Mouse (Mus musculus) subcutaneous adipose tissue, adult 2 months (tissue): ENCODE measurements around the gene Aimp1. TPM values are rescaled to one million over a fixed set of nuclear protein-coding genes. Genes with fewer than 3 reads are reported as not detected.

ENCODE experiments used
- polyA plus RNA-seq: library from polyadenylated mRNA; depleted of rRNA; stranded (reverse); fragments of >200 nt; gene quantifications from 2 replicates; pipeline ENCODE4 v1.2.3, GENCODE M21; 2012; ENCODE audit warnings: low replicate concordance; rRNA removed

The Aimp1 gene
- 12.2 and 17.9 TPM in 2 replicates for polyA plus RNA-seq

GRCm38 (mm10) chr3:132684231-132684928, at the start of gene Aimp1:
TSS of gene Aimp1 (minus strand) at chr3:132684370.

DNA sequence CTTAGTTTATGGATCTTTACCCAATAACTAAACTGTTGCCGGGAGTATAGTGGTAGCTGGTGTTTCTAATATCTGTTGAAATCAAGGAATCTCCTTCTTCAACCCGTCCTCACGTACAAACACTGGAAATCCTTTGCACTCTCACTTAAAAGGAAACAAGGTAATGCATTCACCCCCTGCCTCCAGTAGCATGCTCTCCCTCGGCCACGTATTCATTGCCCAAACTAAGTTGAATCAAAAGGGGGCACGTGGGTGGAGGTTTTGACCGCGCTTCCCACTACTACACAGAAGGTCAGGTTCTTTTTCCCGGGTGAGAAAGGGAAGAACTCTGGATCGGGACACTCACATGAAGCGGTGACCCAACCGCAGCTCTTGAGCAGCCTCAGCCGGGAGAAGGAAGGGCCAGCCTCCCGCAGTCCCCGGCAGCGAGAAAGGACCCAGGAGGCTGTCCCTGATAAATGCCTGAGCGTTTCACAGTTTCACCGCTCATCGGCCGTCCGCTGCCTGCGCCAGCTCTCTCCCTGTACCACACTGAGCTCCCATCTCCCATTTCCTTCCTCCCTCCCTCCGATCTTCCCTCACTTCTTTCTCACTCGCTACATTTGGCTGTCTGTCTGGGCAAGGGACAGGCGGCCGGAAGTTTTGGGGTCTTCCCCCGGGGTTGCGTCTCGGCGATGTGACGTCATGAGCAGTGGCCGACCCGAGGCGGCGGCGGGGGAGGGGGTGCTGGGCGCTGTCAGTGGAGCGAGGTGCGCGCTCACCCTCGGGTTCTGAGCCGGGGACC, 531 bp downstream of the Aimp1 start, which contains the start of gene Tbck:
TSS of gene Tbck (plus strand) at position 698 of the 784 bp plus-strand sequence.

GRCm38 (mm10) chr3:132629601-132630239, 54.5 kb downstream of the Aimp1 start, which contains the start of gene Gimd1:
TSS of gene Gimd1 (plus strand) at chr3:132629820.

Other genes starting within 250 kb of the Aimp1 start
- gene Gimd1, start 54.5 kb downstream of the Aimp1 start, polyA plus RNA-seq, result not detected in 2 replicates
- 5.7 and 6.2 TPM in 2 replicates for gene Tbck, start 226 bp downstream of the Aimp1 start, polyA plus RNA-seq